Mouse (Mus musculus) lung, embryonic 14.5 days (tissue): ENCODE measurements at regions not wholly inside any gene's neighbourhood (a gene's known extent, or its start where the extent isn't known, plus 50 kb on each side); places are given as distances from the start of the nearest gene placed in this dataset.

Experiments
- ATAC-seq: fragments of 200-750 bp; cut with Nextera tagmentation; 2 replicates; pipeline ENCODE4 v1.8.0; 2017; ENCODE audit warnings: mild to moderate bottlenecking, moderate TSS enrichment, moderate library complexity; ENCODE audit not compliant: insufficient read depth
- DNase-seq: peaks from one replicate; pipeline ENCODE4 v3.0.0-alpha.2; 2015
- H3K27ac ChIP-seq: fragments of 300-500 bp; sonication (generic); 2 replicates; pipeline ENCODE4 v1.5.1; 2014; ENCODE audit warnings: low read depth, mild to moderate bottlenecking, moderate library complexity
- H3K27me3 ChIP-seq: fragments of 300-500 bp; sonication (generic); 2 replicates; pipeline ENCODE4 v1.6.1; 2014; ENCODE audit warnings: low read length, control low read depth; ENCODE audit not compliant: insufficient read depth
- H3K36me3 ChIP-seq: fragments of 300-500 bp; sonication (generic); 2 replicates; pipeline ENCODE4 v1.6.1; 2014; ENCODE audit warnings: control low read depth; ENCODE audit not compliant: insufficient read depth
- H3K4me1 ChIP-seq: fragments of 300-500 bp; sonication (generic); 2 replicates; pipeline ENCODE4 v1.6.1; 2014; ENCODE audit warnings: antibody characterized with exemption, control low read depth; ENCODE audit not compliant: insufficient read depth
- H3K4me2 ChIP-seq: fragments of 300-500 bp; sonication (generic); 2 replicates; pipeline ENCODE4 v1.6.1; 2014; ENCODE audit warnings: mild to moderate bottlenecking
- H3K4me3 ChIP-seq: fragments of 300-500 bp; sonication (generic); 2 replicates; pipeline ENCODE4 v1.5.1; 2014; ENCODE audit warnings: low read depth, low read length
- H3K9ac ChIP-seq: fragments of 300-500 bp; sonication (generic); 2 replicates; pipeline ENCODE4 v1.6.1; 2014
- H3K9me3 ChIP-seq: fragments of 300-500 bp; sonication (generic); 2 replicates; pipeline ENCODE4 v1.6.1; 2016; ENCODE audit warnings: low read depth, low read length, control low read depth
- CTCF ChIP-seq: IDR thresholded peaks from 2 replicates; pipeline ENCODE4 v1.5.1; 2016; ENCODE audit warnings: antibody characterized with exemption, low read depth
- WGBS: fragments of 180-500 bp; shearing (Covaris S2); extraction: QIAGEN DNeasy Blood & Tissue Kit; methylation state at CpG from one replicate; pipeline ENCODE4 v1.1.7; 2014; 5-methylcytosine and 5-hydroxymethylcytosine counted together

GRCm38 (mm10) chr14:112895561-112895960 is 418.8 kb upstream of the Tpm3-rs7 start:
- Histone ChIP-seq H3K27ac (no peak overlapping the region), H3K36me3 (no peaks in the 10 kb centered on the region), H3K27me3 (no peaks in the 10 kb centered on the region), H3K4me2 (no peak overlapping the region), H3K4me1 (no peaks in the 10 kb centered on the region), H3K9me3 (no peaks in the 10 kb centered on the region), H3K4me3 (no peak overlapping the region), H3K9ac (no peak overlapping the region)
- peak; percentile 82 for DNase-seq
- no peak for ATAC-seq
- TF ChIP-seq CTCF, result peak; percentile 37
- WGBS, result 32% methylated on average over 2 of the region's 2 CpGs

- no peak overlapping the region for H3K9ac ChIP-seq
- WGBS, result 60% methylated on average over 1 of the region's 1 CpGs
- DNase-seq (no peak), ATAC-seq (no peak)
- no peak overlapping the region for H3K27ac ChIP-seq
- no peaks in the 10 kb centered on the region for H3K27me3 ChIP-seq
- H3K9me3 ChIP-seq, result no peaks in the 10 kb centered on the region
- no peak overlapping the region for H3K4me2 ChIP-seq
- H3K4me1 ChIP-seq, result no peaks in the 10 kb centered on the region
- no peak overlapping the region for H3K4me3 ChIP-seq
- H3K36me3 ChIP-seq, result no peaks in the 10 kb centered on the region
- no peak for TF ChIP-seq CTCF
Measured at GRCm38 (mm10) chr14:112901171-112901570, 413.2 kb upstream of the Tpm3-rs7 start.

- no peak for TF ChIP-seq CTCF
- Histone ChIP-seq H3K4me1 (no peaks in the 10 kb centered on the region), H3K4me2 (no peak overlapping the region), H3K9me3 (no peaks in the 10 kb centered on the region), H3K4me3 (no peak overlapping the region), H3K27ac (no peak overlapping the region), H3K9ac (no peak overlapping the region), H3K27me3 (no peaks in the 10 kb centered on the region), H3K36me3 (no peaks in the 10 kb centered on the region)
- DNase-seq, result no peak
- ATAC-seq, result no peak
- 90% methylated on average over 1 of the region's 1 CpGs for WGBS
Measured at GRCm38 (mm10) chr14:112917148-112917547, 397.3 kb upstream of the Tpm3-rs7 start.
